Mouse (Mus musculus) kidney, adult 9 months (tissue): ENCODE measurements around the gene Stk33.

Experiments used
- DNase-seq: peaks from one replicate; pipeline ENCODE4 v3.0.0; 2022

Gene Stk33

GRCm38 (mm10) chr7:109238724-109239123 is 200.2 kb downstream of the Stk33 start:
- no peak for DNase-seq

- no peak for DNase-seq
These were observed 203.8 kb downstream of the Stk33 start for GRCm38 (mm10) chr7:109234882-109235640.

GRCm38 (mm10) chr7:109234476-109234875 is 204.4 kb downstream of the Stk33 start:
- no peak for DNase-seq

- no peak for DNase-seq
These were observed 207.0 kb downstream of the Stk33 start for GRCm38 (mm10) chr7:109231881-109232321.

- no peak for DNase-seq
These were observed 207.6 kb downstream of the Stk33 start for GRCm38 (mm10) chr7:109231307-109231706.

GRCm38 (mm10) chr7:109230806-109231205 is 208.1 kb downstream of the Stk33 start:
- peak; percentile 65 for DNase-seq
